Mouse (Mus musculus) heart, postnatal 36 days (tissue): ENCODE results near the gene Tor4a. TPM values are rescaled to one million over a fixed set of nuclear protein-coding genes. Genes with fewer than 3 reads are reported as not detected.
A peak's percentile ranks its signal among the peaks of the same experiment; 100 is the strongest.

ENCODE experiments used
- DNase-seq, 2 experiments: peaks; one replicate each; pipeline ENCODE4 v3.0.0; 2021 to 2022
- intact Hi-C: fragments of 180-260 bp; cut with DNase I; formaldehyde crosslinking; loops from one replicate; pipeline ENCODE4 v1.15.1; 2025
- total RNA-seq, 2 experiments: library from RNA; stranded (reverse); gene quantifications; 2 replicates each; pipeline ENCODE4 v1.2.3; 2021

Gene Tor4a
- total RNA-seq, 2 experiments from 2014 or later = 4.0 to 5.2 TPM

- intact Hi-C loops = loop anchor here (5.0 kb wide), 1 partner anchor 65 kb away; no protein-coding TSS in a partner anchor
- no peak for DNase-seq
These were observed 30.2 kb upstream of the Tor4a start for GRCm38 (mm10) chr2:25226864-25227263.

DNA sequence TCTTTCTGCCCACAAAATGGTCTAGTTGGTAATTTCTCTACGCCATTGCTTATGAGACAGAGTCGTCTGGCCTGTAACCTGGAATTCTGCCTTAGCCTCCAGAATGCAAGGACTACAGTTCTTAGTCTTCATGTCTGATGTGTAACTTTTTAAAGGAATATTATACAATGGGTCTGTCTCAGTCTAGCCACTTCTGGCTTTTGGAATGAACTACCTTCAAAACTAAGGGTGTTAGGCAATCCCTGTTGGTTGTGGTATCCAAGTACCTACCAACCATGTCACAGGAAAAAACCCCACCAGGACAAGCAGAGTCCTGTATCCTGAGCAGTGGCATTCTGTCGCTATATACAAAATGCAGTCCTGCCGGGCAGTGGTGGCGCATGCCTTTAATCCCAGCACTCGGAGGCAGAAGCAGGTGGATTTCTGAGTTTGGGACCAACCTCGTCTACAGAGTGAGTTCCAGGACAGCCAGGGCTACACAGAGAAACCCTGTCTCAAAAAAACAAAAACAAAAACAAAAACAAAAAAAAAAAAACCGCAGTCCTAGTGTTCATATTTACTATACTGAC, 29.2 kb upstream of the Tor4a start:
- DNase-seq = no peak
- intact Hi-C loops = loop anchor here (5.0 kb wide), 1 partner anchor 66 kb away; no protein-coding TSS in a partner anchor

GRCm38 (mm10) chr2:25224766-25225752, 28.4 kb upstream of the Tor4a start:
- peak; percentile 92 to 95 for DNase-seq
- intact Hi-C loops = loop anchor here (5.0 kb wide), 1 partner anchor 67 kb away; no protein-coding TSS in a partner anchor

- DNase-seq = no peak
- intact Hi-C loops = no loop called here
These were observed 27.7 kb upstream of the Tor4a start, which contains the start of gene Tubb4b for GRCm38 (mm10) chr2:25224492-25224765. Tubb4b (minus strand) TSS chr2:25224702.

GRCm38 (mm10) chr2:25223681-25224491, 27.2 kb upstream of the Tor4a start:
- intact Hi-C loops = loop anchor here (1.0 kb wide), 1 partner anchor 12 kb away; no protein-coding TSS in a partner anchor
- peak; percentile 79 to 83 for DNase-seq

DNA sequence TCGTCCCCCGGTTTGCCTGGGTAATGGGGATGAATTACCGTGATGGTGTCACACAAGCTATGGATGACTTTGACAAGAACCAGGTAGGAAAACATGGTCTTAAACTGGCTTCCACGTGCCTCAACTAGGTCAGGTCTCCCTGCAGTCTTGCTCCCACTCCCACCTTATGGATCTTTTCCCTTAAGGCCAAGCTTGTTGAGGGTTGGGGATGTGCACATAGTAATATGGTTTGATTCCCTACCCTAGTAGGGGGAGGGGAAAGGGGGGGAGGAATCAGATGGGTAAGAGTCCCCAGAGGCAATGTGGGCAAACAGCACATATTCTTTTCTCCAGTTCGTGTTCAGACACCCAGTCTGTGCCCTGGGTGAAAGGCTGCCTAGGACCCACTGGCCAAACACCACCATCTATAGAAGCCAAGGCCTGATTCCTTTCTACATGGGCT, 24.7 kb upstream of the Tor4a start:
- intact Hi-C loops = no loop called here
- no peak for DNase-seq

GRCm38 (mm10) chr2:25218445-25218844, 21.8 kb upstream of the Tor4a start, which contains the start of gene Fam166a:
Fam166a (plus strand) TSS chr2:25218745.
- intact Hi-C loops = no loop called here
- no peak for DNase-seq

DNA sequence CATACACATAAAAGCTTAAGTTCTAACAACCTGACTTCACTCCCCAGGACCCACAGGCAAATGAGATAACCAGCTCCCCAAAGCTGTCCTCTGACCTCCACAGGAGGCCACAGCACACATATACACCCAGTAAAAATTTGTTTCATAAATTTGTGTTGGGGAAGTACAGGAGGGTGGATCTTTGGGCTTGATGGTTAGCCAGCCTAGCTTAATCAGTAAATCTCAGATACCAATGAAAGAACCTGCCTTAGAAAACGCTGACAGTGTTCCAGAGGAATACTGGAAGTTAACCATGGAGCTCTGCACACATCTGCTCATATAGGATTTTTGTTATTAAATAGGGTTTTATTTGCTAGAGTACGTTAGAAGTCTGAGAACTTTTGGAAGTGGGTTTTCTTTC, 21.0 kb upstream of the Tor4a start:
- DNase-seq = no peak
- intact Hi-C loops = no loop called here

DNA sequence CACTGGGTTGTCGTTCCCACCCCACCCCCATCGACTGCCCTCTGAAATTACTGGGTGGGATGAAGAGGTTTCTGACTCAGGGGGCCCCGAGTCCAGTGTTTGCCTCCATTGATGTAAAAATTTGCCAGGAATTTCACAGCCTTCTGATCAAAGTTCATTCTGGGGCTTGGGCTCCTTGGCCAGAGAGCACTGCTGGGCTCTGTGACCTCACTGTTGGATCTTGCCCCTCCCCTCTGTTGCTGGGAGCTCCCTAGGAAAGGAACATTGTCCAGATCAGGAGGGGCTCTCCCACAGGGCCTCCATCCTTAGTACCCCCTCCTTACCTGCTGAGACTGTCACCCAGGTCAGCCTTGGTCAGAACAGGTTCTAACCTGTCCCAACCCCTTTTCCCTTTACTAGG, 17.8 kb upstream of the Tor4a start, which contains the start of gene Stpg3:
Gene Stpg3 (minus strand): TSS at position 194 of the 400 bp plus-strand sequence.
- no peak for DNase-seq
- intact Hi-C loops = no loop called here

DNA sequence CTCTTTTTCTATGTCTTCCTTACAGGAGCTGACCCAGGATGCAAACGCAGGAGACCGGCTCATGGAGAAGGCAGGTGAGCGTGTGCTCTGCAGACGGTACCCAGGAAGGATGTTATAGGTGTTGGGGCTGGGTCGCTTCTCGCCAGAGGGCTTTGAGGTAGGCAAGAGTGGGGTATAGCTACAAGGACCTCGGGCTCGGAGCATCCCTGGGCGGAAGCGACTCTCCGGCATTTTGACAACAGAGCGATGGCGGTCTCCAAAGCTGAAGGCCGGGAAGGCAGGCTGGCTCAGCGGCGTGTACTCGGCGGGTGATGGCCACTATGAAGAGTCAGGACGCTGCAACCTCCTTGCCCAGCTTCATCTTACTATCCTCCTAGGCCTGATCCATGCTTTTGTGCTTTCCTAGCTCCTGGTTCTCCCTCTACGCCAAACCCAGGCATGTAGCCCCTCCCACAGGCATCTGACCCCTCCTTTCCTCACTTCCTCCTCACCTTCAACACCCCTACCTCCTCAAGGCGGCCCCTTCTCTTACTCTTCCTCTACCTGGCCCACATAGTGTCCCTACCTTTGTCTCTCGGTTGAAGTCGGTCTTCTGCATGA, 16.7 kb upstream of the Tor4a start:
- DNase-seq = no peak
- intact Hi-C loops = no loop called here

- intact Hi-C loops = no loop called here
- DNase-seq = peak; percentile 88 to 93
These were observed 14.5 kb upstream of the Tor4a start, which contains the start of gene Nelfb for GRCm38 (mm10) chr2:25211121-25211670. Nelfb (minus strand) TSS chr2:25211489.

DNA sequence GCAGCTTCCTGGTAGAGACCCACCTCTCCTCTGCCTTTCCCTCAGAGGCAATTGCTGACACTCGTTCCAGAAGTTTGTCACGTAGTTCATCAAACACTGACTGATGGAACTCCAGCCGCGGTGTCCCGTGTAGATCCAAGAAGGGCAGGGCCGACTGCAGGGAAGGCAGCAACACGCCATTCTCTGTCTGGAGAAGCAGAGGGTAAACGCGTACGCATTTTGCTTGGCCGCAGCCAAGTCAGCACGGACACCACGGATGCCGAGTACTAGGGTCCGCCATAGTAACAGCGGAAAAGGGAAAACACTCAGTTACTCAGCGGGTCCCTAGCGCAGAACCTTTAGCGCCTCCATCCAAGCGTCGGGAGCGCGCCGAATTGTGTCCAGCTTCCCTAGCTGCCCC, 14.0 kb upstream of the Tor4a start:
- DNase-seq = no peak
- intact Hi-C loops = no loop called here

DNA sequence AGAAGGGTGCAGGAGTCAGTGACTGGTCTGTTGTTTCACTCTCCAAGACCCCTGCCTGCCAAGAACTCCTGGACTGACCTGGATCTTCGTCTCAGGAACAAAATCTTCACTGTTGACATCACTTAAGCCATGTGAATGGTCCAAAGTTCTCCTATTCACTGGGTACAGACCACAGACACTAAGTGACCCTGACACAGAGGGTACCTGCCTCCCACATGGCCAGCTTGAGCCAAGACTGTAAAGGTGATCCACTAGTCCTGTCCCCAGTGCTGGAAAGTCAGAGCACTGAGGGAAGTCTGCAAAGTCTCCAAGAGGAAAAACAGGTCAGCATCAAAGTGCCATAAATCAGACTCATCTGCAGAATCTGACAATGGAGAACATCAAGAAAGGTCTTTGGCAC, 10.9 kb upstream of the Tor4a start:
- intact Hi-C loops = no loop called here
- DNase-seq = no peak

DNA sequence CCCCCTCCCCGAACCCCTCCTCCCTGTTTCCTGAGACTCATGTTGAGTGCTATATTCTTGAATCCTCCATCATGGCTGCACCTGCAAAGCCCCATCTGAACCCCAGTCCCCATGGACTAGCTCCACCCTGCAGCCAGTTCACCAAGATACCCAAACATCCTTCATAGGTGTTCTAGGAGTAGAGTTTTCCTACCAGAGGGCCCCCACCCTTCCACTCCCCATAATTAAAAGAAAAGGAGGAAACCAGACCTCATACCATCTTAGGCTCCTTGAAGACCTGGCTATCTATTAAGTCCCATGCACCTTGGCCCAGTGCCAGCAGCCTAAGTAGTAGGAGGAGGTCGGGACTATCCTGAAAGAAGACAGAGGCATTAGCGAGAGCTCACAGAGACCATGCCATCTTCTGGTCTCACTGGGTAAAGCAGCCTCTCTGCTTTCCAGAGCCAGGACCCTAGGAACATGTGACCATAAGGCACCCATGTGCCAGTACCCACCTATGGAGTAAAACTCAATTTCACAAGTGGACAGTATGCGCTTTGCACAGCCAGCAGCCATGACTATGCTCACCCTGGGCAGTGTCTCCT, 7.0 kb upstream of the Tor4a start:
- DNase-seq = no peak
- intact Hi-C loops = no loop called here

DNA sequence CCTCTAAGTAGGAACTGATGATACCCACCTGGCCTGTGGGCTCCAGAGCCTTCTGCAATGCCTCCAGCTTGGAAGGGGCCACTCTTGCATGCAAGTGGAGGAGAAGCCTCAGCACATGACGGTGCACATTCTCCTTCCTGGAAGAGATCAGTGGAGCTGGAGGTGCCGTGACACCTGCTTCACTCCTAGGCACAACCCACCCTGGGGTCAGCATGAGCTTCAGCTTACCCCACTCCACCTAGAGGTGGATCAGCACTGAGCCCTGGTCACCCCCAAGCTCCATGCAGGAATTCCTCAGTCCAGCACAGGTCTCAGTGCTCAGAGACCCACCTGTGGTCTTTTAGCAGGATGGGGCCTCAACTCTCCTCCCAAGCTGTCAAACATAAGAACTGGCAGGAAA, 3.9 kb upstream of the Tor4a start:
- intact Hi-C loops = no loop called here
- no peak for DNase-seq

DNA sequence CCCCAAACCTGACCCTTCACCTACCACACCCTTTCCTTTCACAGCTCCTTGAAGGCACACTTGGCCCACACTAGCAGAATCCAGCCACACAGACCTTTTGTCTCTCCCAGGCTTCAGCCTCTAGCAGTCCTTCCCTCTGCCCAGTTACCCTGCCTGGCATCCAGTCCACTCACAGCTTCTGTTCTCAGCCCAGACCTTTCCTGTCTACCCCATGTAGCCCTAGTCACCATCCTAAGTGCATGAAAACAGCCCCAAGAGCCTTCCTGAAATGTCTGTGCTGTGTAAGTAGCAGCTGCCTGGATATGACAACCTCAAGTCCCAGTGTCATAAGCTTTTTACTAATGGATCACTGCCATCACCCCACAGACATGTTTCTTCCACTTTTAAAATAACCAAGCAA, 1.3 kb upstream of the Tor4a start:
- intact Hi-C loops = loop anchor here (5.0 kb wide), 2 partner anchors 74 to 134 kb away; partner anchors contain the start of genes Anapc2, Man1b1 and Ssna1

GRCm38 (mm10) chr2:25197191-25197590, 505 bp upstream of the Tor4a start:
- intact Hi-C loops = loop anchor here (5.0 kb wide), 2 partner anchors 75 to 135 kb away; partner anchors contain the start of genes Anapc2, Man1b1 and Ssna1
- no peak for DNase-seq

More for the DNA sequence above, 1.3 kb upstream of the Tor4a start:
- no peak for DNase-seq

DNA sequence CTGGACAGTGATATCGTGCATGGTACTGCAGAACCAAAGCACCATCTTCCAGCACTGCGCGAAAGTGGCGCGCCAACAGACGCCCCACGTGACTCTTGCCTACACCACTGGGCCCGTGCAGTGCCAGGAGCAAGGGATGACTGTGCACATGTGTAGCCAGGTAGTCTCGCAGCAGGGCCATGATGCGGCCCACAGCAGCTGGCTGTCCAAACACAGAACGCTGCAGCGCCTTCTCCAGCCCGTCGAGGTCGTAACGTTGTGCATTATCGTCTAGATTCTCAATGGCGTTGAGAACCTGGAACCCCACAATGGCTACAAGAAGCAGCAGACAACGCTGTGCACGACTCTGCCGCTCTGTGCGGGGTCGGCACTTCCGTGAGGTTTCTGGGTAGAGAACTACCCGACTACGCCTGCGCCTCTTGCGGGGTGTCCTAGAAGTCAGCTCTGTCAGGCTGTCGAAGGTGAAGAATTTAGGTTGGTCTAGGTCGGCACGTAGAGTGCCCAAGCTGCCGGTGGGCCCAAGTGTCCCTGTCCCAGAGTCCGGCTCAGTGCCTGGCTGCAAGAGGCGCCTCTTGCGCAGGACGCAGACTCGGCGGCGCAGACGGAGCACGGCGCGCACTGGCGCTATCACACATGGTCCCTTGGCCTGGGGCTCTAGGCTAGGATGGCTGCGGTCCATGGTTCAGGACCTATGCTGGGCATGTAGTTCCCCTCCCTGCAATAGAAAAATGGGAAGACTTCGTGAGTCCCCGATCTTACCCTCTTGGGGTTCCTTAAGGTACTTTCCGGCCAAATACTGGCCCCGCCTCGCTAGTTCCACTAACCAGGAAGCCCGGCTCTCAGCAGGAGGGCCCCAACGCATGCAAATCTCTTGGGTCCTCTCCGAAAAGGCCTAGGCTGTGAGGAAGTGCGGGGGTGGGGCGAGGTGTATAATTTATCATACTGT, 1.2 kb downstream of the Tor4a start:
- intact Hi-C loops = loop anchor here (2.0 to 5.0 kb wide), 3 partner anchors 77 to 205 kb away; partner anchors contain the start of genes Anapc2, Man1b1 and Ssna1

More for the DNA sequence above, 1.2 kb downstream of the Tor4a start:
- DNase-seq = peak; percentile 67 to 70
